Mouse (Mus musculus) hindbrain, embryonic 14.5 days (tissue): ENCODE data around the gene Cnot10. TPM values are rescaled to one million over a fixed set of nuclear protein-coding genes. Genes with fewer than 3 reads are reported as not detected.
A peak's percentile ranks its signal among the peaks of the same experiment; 100 is the strongest.

Experiments
- ATAC-seq: fragments of 200-750 bp; cut with Nextera tagmentation; 2 replicates; pipeline ENCODE4 v1.8.0; 2017; ENCODE audit warnings: moderate number of reproducible peaks, mild to moderate bottlenecking, moderate TSS enrichment, moderate library complexity; ENCODE audit not compliant: low FRiP score
- DNase-seq: peaks from one replicate; pipeline ENCODE4 v3.0.0-alpha.2; 2015; ENCODE audit warnings: low spot score
- H3K27ac ChIP-seq: fragments of 300-500 bp; sonication (generic); 2 replicates; pipeline ENCODE4 v1.5.1; 2014; ENCODE audit warnings: mild to moderate bottlenecking, moderate library complexity
- H3K27me3 ChIP-seq: fragments of 300-500 bp; sonication (generic); 2 replicates; pipeline ENCODE4 v1.6.1; 2014; ENCODE audit warnings: mild to moderate bottlenecking, low read length, mixed read lengths; ENCODE audit not compliant: control insufficient read depth, insufficient read depth
- H3K36me3 ChIP-seq: fragments of 300-500 bp; sonication (generic); replicated peaks from 2 replicates; pipeline ENCODE4 v1.6.1; 2014; ENCODE audit not compliant: control insufficient read depth, insufficient read depth
- H3K4me1 ChIP-seq: fragments of 300-500 bp; sonication (generic); replicated peaks from 2 replicates; pipeline ENCODE4 v1.6.1; 2014; ENCODE audit warnings: antibody characterized with exemption, low read length, mixed read lengths; ENCODE audit not compliant: control insufficient read depth, insufficient read depth
- H3K4me2 ChIP-seq: fragments of 300-500 bp; sonication (generic); replicated peaks from 2 replicates; pipeline ENCODE4 v1.6.1; 2014; ENCODE audit warnings: mild to moderate bottlenecking, moderate library complexity
- H3K4me3 ChIP-seq: fragments of 300-500 bp; sonication (generic); replicated peaks from 2 replicates; pipeline ENCODE4 v1.5.1; 2014; ENCODE audit warnings: mild to moderate bottlenecking, low read length
- H3K9ac ChIP-seq: fragments of 300-500 bp; sonication (generic); 2 replicates; pipeline ENCODE4 v1.6.1; 2014
- H3K9me3 ChIP-seq: fragments of 300-500 bp; sonication (generic); 2 replicates; pipeline ENCODE4 v1.6.1; 2016; ENCODE audit warnings: low read length; ENCODE audit not compliant: control insufficient read depth
- WGBS: fragments of 180-500 bp; shearing (Covaris S2); extraction: QIAGEN DNeasy Blood & Tissue Kit; methylation state at CpG from one replicate; pipeline ENCODE4 v1.1.7; 2014; 5-methylcytosine and 5-hydroxymethylcytosine counted together
- polyA plus RNA-seq: library from polyadenylated mRNA; unstranded; fragments of >200 nt; fragmentation: Nextera tagmentation; extraction: Ambion mirVana; gene quantifications from 2 replicates; pipeline ENCODE4 v1.2.1, GENCODE M21; 2014

Cnot10 gene
- polyA plus RNA-seq, 1 experiment from 2014 or later, result 51.2 TPM

- Histone ChIP-seq H3K27me3 (no peaks in the 10 kb centered on the region), H3K36me3 (peaks cover 85% of the 10 kb centered on the region), H3K9ac (no peak overlapping the region), H3K4me1 (no peaks in the 10 kb centered on the region), H3K9me3 (no peaks in the 10 kb centered on the region), H3K4me2 (no peak overlapping the region), H3K4me3 (no peak overlapping the region), H3K27ac (no peak overlapping the region)
- no peak for ATAC-seq
- DNase-seq, result no peak
- 90% methylated on average over 4 of the region's 4 CpGs for WGBS
Observed at GRCm38 (mm10) chr9:114612566-114612965, 27.4 kb downstream of the Cnot10 start.

GRCm38 (mm10) chr9:114610266-114610665 is 29.7 kb downstream of the Cnot10 start:
- DNase-seq (no peak), ATAC-seq (no peak)
- Histone ChIP-seq H3K4me3 (no peak overlapping the region), H3K27ac (no peak overlapping the region), H3K9me3 (no peaks in the 10 kb centered on the region), H3K4me2 (no peak overlapping the region), H3K9ac (no peak overlapping the region), H3K27me3 (no peaks in the 10 kb centered on the region), H3K36me3 (peaks cover 93% of the 10 kb centered on the region), H3K4me1 (no peaks in the 10 kb centered on the region)
- 98% methylated on average over 3 of the region's 3 CpGs for WGBS

- H3K4me3 ChIP-seq, result no peak overlapping the region
- H3K36me3 ChIP-seq, result peaks cover 74% of the 10 kb centered on the region
- no peaks in the 10 kb centered on the region for H3K27me3 ChIP-seq
- no peaks in the 10 kb centered on the region for H3K9me3 ChIP-seq
- H3K27ac ChIP-seq, result no peak overlapping the region
- no peaks in the 10 kb centered on the region for H3K4me1 ChIP-seq
- no peak for ATAC-seq
- H3K9ac ChIP-seq, result no peak overlapping the region
- no peak overlapping the region for H3K4me2 ChIP-seq
- WGBS, result 60% methylated on average over 12 of the region's 12 CpGs
- DNase-seq, result no peak
Observed at GRCm38 (mm10) chr9:114603876-114604540, 36.0 kb downstream of the Cnot10 start.

- no peak overlapping the region for H3K4me2 ChIP-seq
- H3K9ac ChIP-seq, result no peak overlapping the region
- peaks cover 72% of the 10 kb centered on the region for H3K36me3 ChIP-seq
- no peaks in the 10 kb centered on the region for H3K9me3 ChIP-seq
- ATAC-seq (no peak), DNase-seq (no peak)
- H3K4me3 ChIP-seq, result no peak overlapping the region
- no peaks in the 10 kb centered on the region for H3K4me1 ChIP-seq
- H3K27ac ChIP-seq, result no peak overlapping the region
- no peaks in the 10 kb centered on the region for H3K27me3 ChIP-seq
- 59% methylated on average over 1 of the region's 1 CpGs for WGBS
Observed at GRCm38 (mm10) chr9:114601096-114601495, 38.9 kb downstream of the Cnot10 start.

- ATAC-seq (0 out of 2 replicates have a peak, but pooled peaks have one; percentile 27), DNase-seq (no peak)
- no peak overlapping the region for H3K9ac ChIP-seq
- H3K27me3 ChIP-seq, result no peaks in the 10 kb centered on the region
- 35% methylated on average over 5 of the region's 5 CpGs for WGBS
- H3K4me3 ChIP-seq, result no peak overlapping the region
- peak overlapping the region; percentile 52; the same call in 1 of the 2 replicates for H3K4me2 ChIP-seq
- H3K36me3 ChIP-seq, result peaks cover 43% of the 10 kb centered on the region
- H3K27ac ChIP-seq, result no peak overlapping the region
- no peaks in the 10 kb centered on the region for H3K9me3 ChIP-seq
- H3K4me1 ChIP-seq, result peaks cover 6% of the 10 kb centered on the region
Observed at GRCm38 (mm10) chr9:114585017-114585345, 55.0 kb downstream of the Cnot10 start.

- peak; percentile 69; the same call in 1 of the 2 replicates for ATAC-seq
- H3K27ac ChIP-seq, result peak overlapping the region; percentile 46
Observed at GRCm38 (mm10) chr9:114584183-114585016, 55.6 kb downstream of the Cnot10 start.

GRCm38 (mm10) chr9:114583812-114584182 is 56.2 kb downstream of the Cnot10 start:
- Histone ChIP-seq H3K27me3 (no peaks in the 10 kb centered on the region), H3K27ac (peak overlapping the region; percentile 46), H3K9ac (peak overlapping the region; percentile 6; the same call in 1 of the 2 replicates), H3K9me3 (no peaks in the 10 kb centered on the region), H3K36me3 (peaks cover 31% of the 10 kb centered on the region), H3K4me2 (peak overlapping the region; percentile 52), H3K4me1 (peaks cover 6% of the 10 kb centered on the region), H3K4me3 (peak overlapping the region; percentile 20)
- DNase-seq, result peak; percentile 73
- peak; percentile 68; the same call in 1 of the 2 replicates for ATAC-seq
- under 1% methylated on average over 23 of the region's 23 CpGs for WGBS

More at GRCm38 (mm10) chr9:114584183-114585016, 55.6 kb downstream of the Cnot10 start:
- H3K9ac ChIP-seq, result peak overlapping the region; percentile 6; the same call in 1 of the 2 replicates
- peaks cover 37% of the 10 kb centered on the region for H3K36me3 ChIP-seq
- 4% methylated on average over 31 of the region's 31 CpGs for WGBS
- H3K27me3 ChIP-seq, result no peaks in the 10 kb centered on the region
- peak overlapping the region; percentile 52 for H3K4me2 ChIP-seq
- H3K4me1 ChIP-seq, result peaks cover 6% of the 10 kb centered on the region
- no peaks in the 10 kb centered on the region for H3K9me3 ChIP-seq
- H3K4me3 ChIP-seq, result peak overlapping the region; percentile 20
- DNase-seq, result no peak

GRCm38 (mm10) chr9:114578646-114579045 is 61.3 kb downstream of the Cnot10 start:
- DNase-seq (no peak), ATAC-seq (no peak)
- H3K4me2 ChIP-seq, result no peak overlapping the region
- H3K9me3 ChIP-seq, result no peaks in the 10 kb centered on the region
- no peaks in the 10 kb centered on the region for H3K4me1 ChIP-seq
- H3K27me3 ChIP-seq, result no peaks in the 10 kb centered on the region
- 84% methylated on average over 11 of the region's 11 CpGs for WGBS
- no peaks in the 10 kb centered on the region for H3K36me3 ChIP-seq
- H3K9ac ChIP-seq, result no peak overlapping the region
- H3K4me3 ChIP-seq, result no peak overlapping the region
- no peak overlapping the region for H3K27ac ChIP-seq

GRCm38 (mm10) chr9:114576001-114576400 is 64.0 kb downstream of the Cnot10 start:
- Histone ChIP-seq H3K4me3 (no peak overlapping the region), H3K9me3 (no peaks in the 10 kb centered on the region), H3K9ac (no peak overlapping the region), H3K36me3 (no peaks in the 10 kb centered on the region), H3K27me3 (no peaks in the 10 kb centered on the region), H3K27ac (no peak overlapping the region), H3K4me1 (no peaks in the 10 kb centered on the region), H3K4me2 (no peak overlapping the region)
- DNase-seq (no peak), ATAC-seq (no peak)
- WGBS, result 100% methylated on average over 1 of the region's 1 CpGs
